Mouse (Mus musculus): ENCODE results near the gene Mrvi1.

DNA sequence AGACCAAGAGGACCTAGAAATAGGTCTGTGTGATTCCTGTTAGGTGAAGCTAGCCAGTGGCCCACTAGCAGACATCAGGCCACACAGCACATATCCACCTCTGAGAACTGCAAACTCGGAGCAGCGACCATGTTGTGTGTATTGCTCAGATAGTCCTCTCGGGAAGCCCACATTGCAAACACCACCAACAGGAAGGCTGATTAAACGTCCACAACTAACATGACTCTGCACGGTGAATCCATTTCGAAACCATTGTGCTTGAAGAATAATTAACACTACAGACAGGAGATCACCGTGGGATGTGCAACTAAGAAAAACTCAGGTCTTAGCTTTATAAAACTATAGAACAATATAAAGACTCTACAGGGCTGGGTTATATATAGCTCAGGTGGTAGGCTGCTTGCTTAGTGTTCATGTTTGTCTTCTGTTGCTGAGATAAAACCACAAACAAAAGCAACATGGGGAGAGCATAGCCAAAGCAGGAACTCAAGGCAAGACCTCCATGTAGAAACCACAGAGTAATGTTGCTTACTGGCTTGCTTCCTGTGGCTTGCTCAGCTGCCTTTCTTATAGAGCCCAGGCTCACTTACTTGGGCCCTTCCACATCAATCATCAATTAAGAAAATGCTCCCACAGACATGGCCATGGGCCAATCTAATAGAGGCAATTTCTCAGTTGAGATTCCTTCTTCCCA is 4.4 kb downstream of the Mrvi1 start:
- TF ChIP-seq EP300 (IDR thresholded peaks at IDR 0.05; ENCODE audit: insufficient read depth, low read depth, low read length) (no peak), CTCF (IDR thresholded peaks at IDR 0.05) (no peak), POLR2A (IDR thresholded peaks at IDR 0.05; ENCODE audit: insufficient read depth, low read depth, low read length) (no peak)
